Mouse (Mus musculus) heart, adult 2 months (tissue): ENCODE data around the gene Golt1b.

ENCODE experiments used
- CTCF ChIP-seq: fragments of 200-600 bp; IDR thresholded peaks from 2 replicates; pipeline ENCODE4 v1.8.1; 2022; ENCODE audit warnings: antibody characterized with exemption, mild to moderate bottlenecking, moderate library complexity
- POLR2A ChIP-seq: fragments of 200-500 bp; IDR thresholded peaks from 2 replicates; pipeline ENCODE4 v1.6.1; 2011; ENCODE audit warnings: mild to moderate bottlenecking, low read depth, low read length, control low read depth; ENCODE audit not compliant: insufficient read depth

DNA sequence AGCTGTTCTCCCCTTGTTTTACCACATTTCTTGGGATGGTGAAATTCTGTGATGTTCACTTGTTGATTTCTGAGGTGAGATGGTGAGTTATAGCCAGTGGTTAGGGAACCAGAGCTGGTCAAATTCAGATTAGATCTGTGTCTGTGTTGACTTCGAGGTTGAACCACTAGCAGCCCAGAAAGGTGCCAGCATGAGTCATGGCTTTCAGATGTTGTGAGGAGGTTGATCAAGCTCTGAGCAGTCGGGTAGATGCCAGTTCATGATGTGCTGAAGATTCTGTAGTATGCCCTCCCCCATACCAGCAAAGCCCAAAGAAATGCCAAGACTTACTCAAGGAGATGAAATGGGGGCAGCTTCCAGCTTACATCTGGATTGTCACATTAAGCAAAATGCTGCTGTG, 2.1 kb downstream of the Golt1b start:
- TF ChIP-seq POLR2A (no peak), CTCF (no peak)
